Mouse (Mus musculus): ENCODE results near the gene Ippk. TPM values are rescaled to one million over a fixed set of nuclear protein-coding genes. Genes with fewer than 3 reads are reported as not detected.

Gene Ippk
- 1 to 10 TPM in 1 of 2 experiments, under 1 TPM in 1; 0.75 to 3.3 TPM for polyA plus RNA-seq (2012; fragmentation: generic; extraction: Trizol)

DNA sequence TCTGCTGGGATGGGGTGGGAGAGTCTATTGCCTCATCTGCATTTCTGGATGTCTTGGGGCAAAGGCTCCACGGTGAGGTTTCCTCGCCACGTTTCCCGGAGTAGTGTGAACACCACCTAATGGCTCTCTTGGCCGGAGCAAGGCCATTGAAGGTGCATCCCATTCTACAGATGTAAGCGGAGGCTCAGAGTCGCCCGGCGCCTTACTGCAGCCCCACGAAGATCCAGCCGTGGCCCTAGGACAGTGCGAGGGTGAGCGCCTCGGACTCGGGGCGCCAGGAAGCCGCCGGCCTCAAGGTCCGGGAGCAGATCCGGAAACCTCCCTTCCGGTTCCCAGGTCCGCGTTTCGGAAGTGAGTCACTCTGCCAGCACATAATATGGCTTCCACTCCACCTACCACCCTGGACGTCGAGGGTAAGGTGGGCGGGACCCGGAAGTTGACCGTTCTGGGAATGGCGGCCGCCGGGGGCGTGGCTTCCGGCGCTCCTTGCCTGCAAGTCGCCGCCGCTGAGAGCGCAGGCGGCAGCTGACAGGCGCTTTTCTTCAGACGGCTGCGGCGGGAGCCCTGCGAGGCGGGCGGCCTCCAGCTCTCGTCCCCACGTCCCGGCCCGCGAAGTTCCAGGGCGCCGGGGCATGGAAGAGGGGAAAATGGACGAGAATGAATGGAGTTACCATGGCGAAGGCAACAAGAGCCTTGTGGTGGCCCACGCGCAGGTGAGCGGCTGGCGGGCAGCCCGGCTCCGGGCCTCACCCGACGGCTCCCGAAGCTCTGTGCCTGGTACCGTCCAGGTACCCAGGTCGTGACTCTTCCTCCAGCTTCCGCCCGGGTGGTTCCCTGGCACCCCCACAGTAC is at the start of gene Ippk:
Gene Ippk (plus strand): TSS at position 496 of the 852 bp plus-strand sequence.

GRCm38 (mm10) chr13:49492376-49493368 is 71.6 kb downstream of the Ippk start, which contains the start of gene Tes3-ps:
Tes3-ps (plus strand) TSS chr13:49493318.

GRCm38 (mm10) chr13:49504510-49504909 is 83.5 kb downstream of the Ippk start, which contains the start of gene Ecm2:
Ecm2 (plus strand) TSS chr13:49504810.

Other genes starting within 250 kb of the Ippk start
- 100 to 1,000 TPM in 1 of 2 experiments, 10 to 100 TPM in 1; 97.4 to 107 TPM for gene Ninj1, start 233.8 kb upstream of the Ippk start, polyA plus RNA-seq (2012; fragmentation: generic; extraction: Trizol)
- 100 to 1,000 TPM in 1 of 2 experiments, 10 to 100 TPM in 1; 84.7 to 126 TPM for gene Card19, start 205.2 kb upstream of the Ippk start, polyA plus RNA-seq (2012; fragmentation: generic; extraction: Trizol)
- not detected for gene Susd3, start 172.5 kb upstream of the Ippk start, polyA plus RNA-seq (2012; fragmentation: generic; extraction: Trizol)
- gene Fgd3, start 100.9 kb upstream of the Ippk start, polyA plus RNA-seq (2012; fragmentation: generic; extraction: Trizol), result 1 to 10 TPM; 2.8 to 4.8 TPM
- gene Bicd2, start 79.7 kb upstream of the Ippk start, polyA plus RNA-seq (2012; fragmentation: generic; extraction: Trizol), result 10 to 100 TPM in 1 of 2 experiments, 1 to 10 TPM in 1; 3.5 to 18.4 TPM
- gene Tes3-ps, start 72.1 kb downstream of the Ippk start, polyA plus RNA-seq (2012; fragmentation: generic; extraction: Trizol), result under 1 TPM; 0.05 to 0.30 TPM
- gene Ecm2, start 83.6 kb downstream of the Ippk start, polyA plus RNA-seq (2012; fragmentation: generic; extraction: Trizol), result 1 to 10 TPM in 1 of 2 experiments, under 1 TPM in 1; 0.01 to 1.6 TPM
- gene Aspn, start 123.2 kb downstream of the Ippk start, polyA plus RNA-seq (2012; fragmentation: generic; extraction: Trizol), result 1 to 10 TPM in 1 of 2 experiments, under 1 TPM in 1; 0.04 to 5.0 TPM
- 1 to 10 TPM in 1 of 2 experiments, under 1 TPM in 1; 0.09 to 3.2 TPM for gene Omd, start 161.2 kb downstream of the Ippk start, polyA plus RNA-seq (2012; fragmentation: generic; extraction: Trizol)
- gene Ogn, start 186.8 kb downstream of the Ippk start, polyA plus RNA-seq (2012; fragmentation: generic; extraction: Trizol), result 10 to 100 TPM in 1 of 2 experiments, under 1 TPM in 1; 0.40 to 63.1 TPM
- gene Cenpp, start 231.5 kb downstream of the Ippk start, polyA plus RNA-seq (2012; fragmentation: generic; extraction: Trizol), result 10 to 100 TPM in 1 of 2 experiments, 1 to 10 TPM in 1; 1.3 to 12.9 TPM
- gene Nol8, start 231.8 kb downstream of the Ippk start, polyA plus RNA-seq (2012; fragmentation: generic; extraction: Trizol), result under 1 TPM; 0.26 to 0.76 TPM

All from C3H10T1/2 (cell line).